Mouse (Mus musculus) CH12.LX (cell line): Measurements from ENCODE around the gene Gm17334. TPM values are rescaled to one million over a fixed set of nuclear protein-coding genes. Genes with fewer than 3 reads are reported as not detected.

ENCODE experiments used
- DNase-seq: peaks from one replicate; pipeline ENCODE4 v3.0.0-alpha.2; 2013; ENCODE audit errors: extremely low read depth
- H3K27ac ChIP-seq: 2 replicates; pipeline ENCODE4 v1.5.1; 2012; ENCODE audit warnings: low read depth, mild to moderate bottlenecking, control low read depth, moderate library complexity; ENCODE audit not compliant: insufficient read depth
- H3K27me3 ChIP-seq: replicated peaks from 2 replicates; pipeline ENCODE3; 2012; ENCODE audit warnings: inconsistent platforms
- H3K36me3 ChIP-seq, 2 experiments: replicated peaks in 1 of 2; 2 replicates each; pipeline versions ENCODE3 to v1.6.1; 2012; ENCODE audit warnings: inconsistent platforms in 1 of 2, low read length in 1 of 2, mild to moderate bottlenecking in 1 of 2, mixed read lengths in 1 of 2, moderate library complexity in 1 of 2; ENCODE audit not compliant: control insufficient read depth in 1 of 2, insufficient read depth in 1 of 2
- H3K4me1 ChIP-seq, 2 experiments: 2 replicates each; pipeline ENCODE4 v1.6.1; 2012; ENCODE audit warnings: inconsistent platforms in 1 of 2, moderate library complexity in 1 of 2; ENCODE audit not compliant: insufficient read depth in 2 of 2, control insufficient read depth in 1 of 2
- H3K4me2 ChIP-seq: 2 replicates; pipeline ENCODE4 v1.6.1; 2012; ENCODE audit warnings: low read depth, mild to moderate bottlenecking, control low read depth; ENCODE audit not compliant: poor library complexity, insufficient read depth, severe bottlenecking
- H3K4me3 ChIP-seq, 3 experiments: fragments of 150-350 bp in 1 of 3; sonication (generic) in 1 of 3; replicated peaks in 1 of 3; 2 replicates each; pipeline versions ENCODE3 to v1.5.1; 2011 to 2012; ENCODE audit warnings: low read depth in 2 of 3, low read length in 2 of 3, mild to moderate bottlenecking in 2 of 3, moderate library complexity in 2 of 3, control low read depth in 1 of 3, improper control_type of control experiment in 1 of 3, inconsistent platforms in 1 of 3, mixed read lengths in 1 of 3; ENCODE audit not compliant: poor library complexity in 1 of 3
- H3K79me2 ChIP-seq: replicated peaks from 2 replicates; pipeline ENCODE4 v1.6.1; 2012; ENCODE audit warnings: mild to moderate bottlenecking, moderate library complexity; ENCODE audit not compliant: control insufficient read depth, poor library complexity, insufficient read depth, severe bottlenecking; ENCODE audit errors: extremely low read depth
- H3K9ac ChIP-seq: 2 replicates; pipeline ENCODE4 v1.6.1; 2012; ENCODE audit warnings: low read depth, mild to moderate bottlenecking, control low read depth, moderate library complexity; ENCODE audit not compliant: insufficient read depth
- H3K9me3 ChIP-seq: replicated peaks from 2 replicates; pipeline ENCODE3; 2012; ENCODE audit warnings: low read length, inconsistent platforms, mixed read lengths
- CHD1 ChIP-seq: IDR thresholded peaks from 2 replicates; pipeline ENCODE4 v1.6.1; 2012; ENCODE audit warnings: low read depth, low read length, improper control_type of control experiment, inconsistent platforms
- CHD2 ChIP-seq: IDR thresholded peaks from 2 replicates; pipeline ENCODE4 v1.6.1; 2011; ENCODE audit warnings: low read length, improper control_type of control experiment
- CTCF ChIP-seq, 2 experiments: IDR thresholded peaks in 1 of 2; conservative IDR thresholded peaks in 1 of 2; 2 replicates each; pipeline ENCODE4 v1.5.1; 2011 to 2012; ENCODE audit warnings: low read depth in 2 of 2, low read length in 2 of 2, improper control_type of control experiment in 1 of 2, inconsistent platforms in 1 of 2, mild to moderate bottlenecking in 1 of 2, moderate library complexity in 1 of 2
- E2F4 ChIP-seq: IDR thresholded peaks from 2 replicates; pipeline ENCODE4 v1.6.1; 2011; ENCODE audit warnings: low read depth, low read length, improper control_type of control experiment; ENCODE audit not compliant: insufficient replicate concordance
- ELF1 ChIP-seq: IDR thresholded peaks from 2 replicates; pipeline ENCODE4 v1.6.1; 2014; ENCODE audit warnings: low read depth, mild to moderate bottlenecking, inconsistent platforms, low read length, improper control_type of control experiment
- EP300 ChIP-seq: IDR thresholded peaks from 2 replicates; pipeline ENCODE4 v1.6.1; 2011; ENCODE audit warnings: low read length, improper control_type of control experiment
- ETS1 ChIP-seq: conservative IDR thresholded peaks from 2 replicates; pipeline ENCODE4 v1.6.1; 2012; ENCODE audit warnings: low read depth, mild to moderate bottlenecking, inconsistent platforms, low read length, improper control_type of control experiment, moderate library complexity
- GABPA ChIP-seq: IDR thresholded peaks from 2 replicates; pipeline ENCODE4 v1.6.1; 2012; ENCODE audit warnings: low read depth, low read length, improper control_type of control experiment, inconsistent platforms; ENCODE audit not compliant: insufficient replicate concordance
- IRF4 ChIP-seq: IDR thresholded peaks from 2 replicates; pipeline ENCODE4 v1.6.1; 2014; ENCODE audit warnings: low read depth, mild to moderate bottlenecking, inconsistent platforms, low read length, improper control_type of control experiment
- MAFK ChIP-seq: IDR thresholded peaks from 2 replicates; pipeline ENCODE4 v1.6.1; 2011; ENCODE audit warnings: low read length, improper control_type of control experiment; ENCODE audit not compliant: insufficient replicate concordance
- MAX ChIP-seq: IDR thresholded peaks from 2 replicates; pipeline ENCODE4 v1.6.1; 2011; ENCODE audit warnings: low read length, improper control_type of control experiment
- MEF2A ChIP-seq: IDR thresholded peaks from 2 replicates; pipeline ENCODE4 v1.6.1; 2014; ENCODE audit warnings: low read depth, mild to moderate bottlenecking, inconsistent platforms, low read length, improper control_type of control experiment, borderline replicate concordance
- NELFE ChIP-seq: IDR thresholded peaks from 2 replicates; pipeline ENCODE4 v1.6.1; 2011; ENCODE audit warnings: low read depth, low read length, improper control_type of control experiment
- POLR2A ChIP-seq: IDR thresholded peaks from 2 replicates; pipeline ENCODE4 v1.6.1; 2011; ENCODE audit warnings: low read depth, mild to moderate bottlenecking, improper control_type of control experiment, low read length
- RAD21 ChIP-seq: IDR thresholded peaks from 2 replicates; pipeline ENCODE4 v1.6.1; 2011; ENCODE audit warnings: low read depth, mild to moderate bottlenecking, low read length, improper control_type of control experiment, moderate library complexity
- RCOR1 ChIP-seq: conservative IDR thresholded peaks from 2 replicates; pipeline ENCODE4 v1.6.1; 2012; ENCODE audit warnings: low read depth, mild to moderate bottlenecking, inconsistent platforms, low read length, improper control_type of control experiment
- SIN3A ChIP-seq: IDR thresholded peaks from 2 replicates; pipeline ENCODE4 v1.6.1; 2012; ENCODE audit warnings: low read length, improper control_type of control experiment, inconsistent platforms
- TBP ChIP-seq: conservative IDR thresholded peaks from 2 replicates; pipeline ENCODE4 v1.6.1; 2011; ENCODE audit warnings: low read depth, low read length, improper control_type of control experiment
- TCF12 ChIP-seq: IDR thresholded peaks from 2 replicates; pipeline ENCODE4 v1.6.1; 2014; ENCODE audit warnings: low read depth, mild to moderate bottlenecking, inconsistent platforms, low read length, improper control_type of control experiment
- UBTF ChIP-seq: IDR thresholded peaks from 2 replicates; pipeline ENCODE4 v1.6.1; 2012; ENCODE audit warnings: low read depth, mild to moderate bottlenecking, inconsistent platforms, low read length, improper control_type of control experiment, moderate library complexity
- dilution Hi-C: fragments of 300-500 bp; cut with MboI; formaldehyde crosslinking; loops from 2 replicates; pipeline ENCODE4 v1.14.3; 2020; ENCODE audit warnings: low sequenced_read_pairs; ENCODE audit not compliant: extremely low pct_unique_long_range_greater_than_20kb, extremely low pct_ligation_motif_present
- in situ Hi-C: fragments of 300-500 bp; cut with MboI; formaldehyde crosslinking; loops from 3 replicates; pipeline ENCODE4 v1.14.3; 2019; ENCODE audit warnings: low sequenced_read_pairs, low pct_ligation_motif_present, low pct_unique_long_range_greater_than_20kb, mixed read lengths
- polyA plus RNA-seq: library from polyadenylated mRNA; unstranded; fragments of >175 nt; gene quantifications from 2 replicates; pipeline ENCODE4 v1.2.1, GENCODE M21; 2012; ENCODE audit warnings: low read depth; ENCODE audit not compliant: insufficient read length
- total RNA-seq, 2 experiments: library from RNA; depleted of rRNA; stranded (reverse); fragments of 300-350 nt in 1 of 2; fragments of >200 nt in 1 of 2; gene quantifications; 2 replicates each; pipeline ENCODE4 v1.2.3; 2012 to 2014

The Gm17334 gene
- total and polyA plus RNA-seq, 3 experiments = 0.47 to 0.72 TPM; not detected in 1

GRCm38 (mm10) chr11:53803494-53803893 is 30.5 kb upstream of the Gm17334 start:
- dilution Hi-C loops = no loop called here
- Histone ChIP-seq H3K9me3 (no peaks in the 10 kb centered on the region), H3K4me2 (no peak overlapping the region), H3K9ac (no peak overlapping the region), H3K27me3 (no peaks in the 10 kb centered on the region), H3K4me1 (peaks cover 29 to 60% of the 10 kb centered on the region in 2 experiments), H3K4me3 (no peak overlapping the region), H3K27ac (no peak overlapping the region), H3K36me3 (no peaks in the 10 kb centered on the region), H3K79me2 (no peaks in the 10 kb centered on the region)
- no peak for TF ChIP-seq GABPA
- no peak for TF ChIP-seq RCOR1
- no peak for TF ChIP-seq ETS1
- TF ChIP-seq ELF1 = no peak
- no peak for TF ChIP-seq TBP
- in situ Hi-C loops = no loop called here
- DNase-seq = no peak

GRCm38 (mm10) chr11:53803093-53803492 is 30.1 kb upstream of the Gm17334 start:
- H3K27me3 ChIP-seq = no peaks in the 10 kb centered on the region
- no peak for DNase-seq
- no peak overlapping the region for H3K4me3 ChIP-seq
- H3K79me2 ChIP-seq = no peaks in the 10 kb centered on the region
- no peak overlapping the region for H3K4me2 ChIP-seq
- no peak overlapping the region for H3K27ac ChIP-seq
- no peaks in the 10 kb centered on the region for H3K9me3 ChIP-seq
- no peak overlapping the region for H3K9ac ChIP-seq
- H3K36me3 ChIP-seq = no peaks in the 10 kb centered on the region
- in situ Hi-C loops (no loop called here), dilution Hi-C loops (no loop called here)
- H3K4me1 ChIP-seq = peaks cover 32 to 63% of the 10 kb centered on the region in 2 experiments
- TF ChIP-seq SIN3A (no peak), MEF2A (no peak), CHD1 (no peak), EP300 (no peak), POLR2A (no peak), ETS1 (no peak), MAX (no peak), IRF4 (no peak), MAFK (no peak), GABPA (no peak), CHD2 (no peak), NELFE (no peak), TCF12 (no peak), CTCF (conservative IDR thresholded peaks at IDR 0.05 in 1 of 2, IDR thresholded peaks at IDR 0.05 in 1 of 2; ENCODE audit: low read depth in 2 of 2, low read length in 2 of 2) (no peak), E2F4 (no peak), RCOR1 (no peak), UBTF (no peak), RAD21 (no peak)
